Mouse (Mus musculus) G1E (cell line): ENCODE results near the gene Tcap.

ENCODE experiments used
- CTCF ChIP-seq: IDR thresholded peaks from 2 replicates; pipeline ENCODE4 v1.5.1; 2012; ENCODE audit warnings: low read depth, low read length, inconsistent platforms, mixed read lengths
- POLR2AphosphoS5 ChIP-seq: IDR thresholded peaks from 2 replicates; pipeline ENCODE4 v1.6.1; 2012; ENCODE audit warnings: low read depth, low read length, inconsistent platforms; ENCODE audit not compliant: insufficient replicate concordance

DNA sequence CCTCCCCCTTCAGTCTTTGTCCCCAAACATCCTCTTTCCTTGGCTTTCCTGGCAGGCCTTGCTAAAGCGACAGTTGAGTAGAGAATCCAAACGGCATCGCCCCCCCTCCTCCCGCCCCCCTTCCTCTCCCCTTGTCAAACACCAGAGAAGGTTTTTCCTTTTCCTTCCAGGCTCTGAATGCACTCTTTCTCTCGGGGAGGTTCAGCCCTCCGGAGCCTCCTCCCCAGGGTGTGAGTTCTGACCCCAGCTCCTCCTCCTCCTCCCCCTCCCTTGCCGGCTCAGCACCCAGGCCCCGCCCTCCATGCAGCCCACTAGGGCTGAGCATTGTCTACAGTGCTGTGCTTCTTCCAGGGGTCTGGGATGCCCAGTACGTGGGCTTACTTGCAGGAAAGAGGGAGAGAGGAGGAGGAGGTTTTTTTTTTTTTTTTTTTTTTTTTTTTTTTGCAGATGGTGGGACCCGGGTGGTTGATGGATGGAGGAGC, 25.8 kb downstream of the Tcap start:
- TF ChIP-seq CTCF (no peak), POLR2AphosphoS5 (no peak)
